Mouse (Mus musculus): ENCODE data around the gene Rpl23a.
A peak's percentile ranks its signal among the peaks of the same experiment; 100 is the strongest.

Gene Rpl23a

GRCm38 (mm10) chr11:78167257-78167959 lies 16.0 kb downstream of the Rpl23a start:
- DNase-seq (ENCODE audit: low spot score in 2 of 2): no peak

- DNase-seq (ENCODE audit: low spot score in 2 of 2): no peak
Measured at GRCm38 (mm10) chr11:78166640-78167039, 16.7 kb downstream of the Rpl23a start.

GRCm38 (mm10) chr11:78166161-78166560 lies 17.2 kb downstream of the Rpl23a start:
- no peak for DNase-seq (ENCODE audit: low spot score in 2 of 2)

- no peak for DNase-seq (ENCODE audit: low spot score in 2 of 2)
Measured at GRCm38 (mm10) chr11:78165761-78166109, 17.6 kb downstream of the Rpl23a start.

GRCm38 (mm10) chr11:78164924-78165760 lies 18.2 kb downstream of the Rpl23a start, which contains the start of gene Traf4:
Gene Traf4, minus strand, starts transcription at chr11:78165589.
- DNase-seq (ENCODE audit: low spot score in 2 of 2): peak; percentile 80 to 86

GRCm38 (mm10) chr11:78164604-78164923 lies 18.8 kb downstream of the Rpl23a start:
- no peak for DNase-seq (ENCODE audit: low spot score in 2 of 2)

GRCm38 (mm10) chr11:78163681-78164603 lies 19.4 kb downstream of the Rpl23a start:
- DNase-seq (ENCODE audit: low spot score in 2 of 2): peak; percentile 51 to 64

GRCm38 (mm10) chr11:78163045-78163444 lies 20.3 kb downstream of the Rpl23a start:
- no peak for DNase-seq (ENCODE audit: low spot score in 2 of 2)

GRCm38 (mm10) chr11:78162504-78162903 lies 20.9 kb downstream of the Rpl23a start:
- no peak for DNase-seq (ENCODE audit: low spot score in 2 of 2)

- DNase-seq (ENCODE audit: low spot score in 2 of 2): no peak
Measured at GRCm38 (mm10) chr11:78161968-78162367, 21.4 kb downstream of the Rpl23a start.

GRCm38 (mm10) chr11:78161169-78161568 lies 22.2 kb downstream of the Rpl23a start:
- DNase-seq (ENCODE audit: low spot score in 2 of 2): no peak

- no peak for DNase-seq (ENCODE audit: low spot score in 2 of 2)
Measured at GRCm38 (mm10) chr11:78160675-78161074, 22.7 kb downstream of the Rpl23a start.

- DNase-seq (ENCODE audit: low spot score in 2 of 2): no peak
Measured at GRCm38 (mm10) chr11:78160171-78160570, 23.2 kb downstream of the Rpl23a start.

GRCm38 (mm10) chr11:78159557-78159956 lies 23.8 kb downstream of the Rpl23a start:
- DNase-seq (ENCODE audit: low spot score in 2 of 2): no peak

GRCm38 (mm10) chr11:78159096-78159495 lies 24.3 kb downstream of the Rpl23a start:
- peak; percentile 79 to 84 for DNase-seq (ENCODE audit: low spot score in 2 of 2)

GRCm38 (mm10) chr11:78156156-78156699 lies 27.2 kb downstream of the Rpl23a start:
- no peak for DNase-seq (ENCODE audit: low spot score in 2 of 2)

- DNase-seq (ENCODE audit: low spot score in 2 of 2): no peak
Measured at GRCm38 (mm10) chr11:78155674-78156073, 27.7 kb downstream of the Rpl23a start.

GRCm38 (mm10) chr11:78153778-78154177 lies 29.6 kb downstream of the Rpl23a start:
- DNase-seq (ENCODE audit: low spot score in 2 of 2): no peak

GRCm38 (mm10) chr11:78152299-78153231 lies 30.8 kb downstream of the Rpl23a start:
- DNase-seq (ENCODE audit: low spot score in 2 of 2): no peak

GRCm38 (mm10) chr11:78151161-78151560 lies 32.2 kb downstream of the Rpl23a start:
- DNase-seq (ENCODE audit: low spot score in 2 of 2): no peak

Measured in spleen, postnatal 36 days (tissue).